Mouse (Mus musculus): ENCODE results near the gene Gm26741.
"Not testable (repeated sequence)": the region's sequence is repeated elsewhere in the genome, so short reads cannot be mapped to it uniquely, and the experiment has no call there.

The Gm26741 gene

DNA sequence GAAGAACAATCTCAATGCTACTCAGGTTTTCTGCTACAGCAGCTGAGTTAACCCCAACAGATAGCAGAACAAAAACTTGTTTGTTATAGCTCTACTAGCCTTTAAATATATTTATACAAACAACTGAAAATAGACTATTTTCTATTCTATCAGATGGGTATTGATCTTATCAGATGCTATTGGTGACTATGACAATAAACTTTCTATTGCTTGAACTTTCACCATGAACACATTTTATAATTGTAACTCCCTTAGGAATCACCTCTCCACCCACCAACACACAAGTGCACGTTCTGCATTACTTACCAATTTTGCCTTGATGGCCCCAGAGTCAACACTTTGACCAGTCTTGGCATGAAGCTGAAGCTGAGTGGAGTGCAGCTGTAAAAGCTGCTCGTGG lies at the start of gene Gm26741:
TSS of gene Gm26741 (plus strand) at position 301 of the 400 bp plus-strand sequence.
- no peak for DNase-seq (ENCODE audit: low spot score in 2 of 2)

- no peak for DNase-seq (ENCODE audit: low spot score in 2 of 2)
Measured at GRCm38 (mm10) chr10:52309196-52309595, 49.4 kb upstream of the Gm26741 start.

DNA sequence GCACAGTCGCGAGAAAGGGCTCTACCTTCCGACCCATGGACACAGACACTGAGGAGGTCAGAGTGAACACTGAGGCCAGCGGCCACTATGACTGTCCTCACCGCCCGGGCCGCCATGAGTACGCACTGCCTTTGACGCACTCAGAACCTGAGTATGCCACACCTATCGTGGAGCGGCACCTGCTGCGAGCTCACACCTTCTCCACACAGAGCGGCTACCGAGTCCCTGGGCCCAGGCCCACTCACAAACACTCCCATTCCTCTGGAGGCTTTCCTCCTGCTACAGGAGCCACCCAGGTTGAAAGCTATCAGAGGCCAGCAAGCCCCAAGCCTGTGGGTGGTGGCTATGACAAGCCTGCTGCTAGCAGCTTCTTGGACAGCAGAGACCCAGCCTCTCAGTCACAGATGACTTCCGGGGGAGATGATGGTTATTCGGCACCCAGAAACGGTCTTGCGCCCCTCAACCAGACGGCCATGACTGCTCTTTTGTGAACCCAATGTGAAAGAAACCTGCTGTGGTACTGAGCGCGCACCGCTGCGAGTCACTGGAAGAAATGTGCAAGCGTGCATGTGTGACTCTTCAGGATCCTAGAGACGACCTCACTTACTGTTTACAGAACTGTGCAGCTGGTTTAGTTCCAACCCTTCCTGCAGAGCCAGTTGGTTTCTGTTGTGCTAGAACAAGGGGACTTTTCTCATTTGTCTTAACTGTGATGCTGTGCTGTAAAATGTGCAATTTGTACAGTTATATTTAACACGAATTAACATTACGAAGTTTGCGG lies 38.9 kb upstream of the Gm26741 start:
- no peak for DNase-seq (ENCODE audit: low spot score in 2 of 2)

- DNase-seq (ENCODE audit: low spot score in 2 of 2): no peak
Measured at GRCm38 (mm10) chr10:52321918-52322317, 36.6 kb upstream of the Gm26741 start.

DNA sequence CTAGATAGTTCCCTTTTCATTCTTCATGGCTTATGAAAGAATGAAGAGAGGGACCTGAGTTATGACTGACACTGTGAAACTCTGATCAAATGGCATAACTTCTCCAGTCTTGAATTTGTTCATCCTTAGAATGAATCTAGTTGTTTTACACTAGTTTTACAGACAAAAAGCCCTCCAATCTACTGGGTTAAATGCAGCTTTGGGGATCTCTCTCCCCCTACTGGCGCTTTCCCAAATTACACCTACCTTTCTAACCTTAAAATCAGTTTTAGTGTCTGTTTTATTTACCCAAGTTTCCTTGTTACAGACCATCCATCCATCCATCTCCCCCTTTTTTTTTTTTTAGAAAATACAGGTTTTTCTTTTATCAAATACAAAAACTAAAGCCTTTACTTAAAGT lies 27.6 kb upstream of the Gm26741 start:
- DNase-seq (ENCODE audit: low spot score in 2 of 2): peak in 1 of 2 experiments; percentile 53

GRCm38 (mm10) chr10:52343324-52343723 lies 15.2 kb upstream of the Gm26741 start:
- DNase-seq (ENCODE audit: low spot score in 2 of 2): not testable (repeated sequence)

- DNase-seq (ENCODE audit: low spot score in 2 of 2): no peak
Measured at GRCm38 (mm10) chr10:52353184-52353583, 5.4 kb upstream of the Gm26741 start.

DNA sequence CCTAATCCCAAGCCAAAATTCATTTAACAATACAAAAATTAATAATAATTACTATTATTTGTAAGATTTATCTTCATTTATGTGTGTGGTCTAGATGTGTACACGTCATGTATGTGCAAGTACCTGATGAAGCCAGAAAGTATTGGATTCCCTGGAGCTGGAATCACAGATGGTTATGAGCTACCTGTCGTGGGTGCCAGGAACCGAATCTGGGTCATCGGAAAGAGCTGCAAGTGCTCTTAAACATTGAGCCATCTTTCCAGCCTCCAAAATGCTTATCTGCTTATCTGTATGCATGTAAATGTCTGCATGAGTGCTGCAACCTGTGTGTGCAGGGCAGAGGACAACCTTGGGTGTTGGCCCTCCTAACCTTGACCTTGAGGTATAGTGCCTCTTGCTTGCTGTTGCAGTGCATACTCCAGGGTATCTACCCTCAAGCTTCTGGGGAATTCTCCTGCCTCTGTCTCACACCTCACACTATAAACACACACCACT lies 1.7 kb downstream of the Gm26741 start:
- DNase-seq (ENCODE audit: low spot score in 2 of 2): no peak

DNA sequence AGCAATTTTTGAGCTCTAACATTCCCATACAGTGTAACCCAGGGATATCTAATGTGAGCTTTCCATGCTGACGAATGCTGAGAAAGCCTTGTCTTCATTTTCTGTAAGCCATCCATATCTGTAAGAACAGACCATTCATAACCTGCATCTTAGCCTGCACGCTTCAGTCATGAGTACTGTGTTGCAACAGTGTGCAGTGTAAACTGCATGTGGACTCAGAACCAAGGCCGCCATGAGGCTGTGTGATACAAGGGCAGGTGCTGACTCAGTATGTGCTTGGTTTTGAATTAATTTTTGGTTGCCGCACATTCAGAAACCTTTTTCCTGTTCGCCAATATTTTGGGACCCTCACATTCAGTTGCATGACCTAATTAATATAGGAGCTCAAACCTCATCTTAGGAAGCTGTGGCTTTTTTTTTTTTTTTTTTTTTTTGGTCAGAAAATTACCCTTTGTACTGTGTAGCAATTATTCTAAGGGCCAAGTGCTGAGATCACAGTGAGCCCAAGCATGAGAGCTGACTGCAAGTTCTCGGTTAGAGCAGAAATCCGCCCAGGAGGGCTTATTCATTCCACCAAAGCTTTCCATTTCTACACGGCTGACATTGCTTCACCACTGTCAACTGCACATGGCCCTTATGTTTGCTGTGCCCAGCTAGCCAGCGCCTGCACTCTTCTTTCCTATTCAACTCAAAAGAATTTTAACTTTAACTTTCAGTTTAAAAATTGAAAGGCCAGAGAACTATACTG lies 2.5 kb downstream of the Gm26741 start:
- no peak for DNase-seq (ENCODE audit: low spot score in 2 of 2)

GRCm38 (mm10) chr10:52368376-52368775 lies 9.8 kb downstream of the Gm26741 start:
- peak in 1 of 2 experiments; percentile 29 for DNase-seq (ENCODE audit: low spot score in 2 of 2)

GRCm38 (mm10) chr10:52373834-52374233 lies 15.3 kb downstream of the Gm26741 start:
- no peak for DNase-seq (ENCODE audit: low spot score in 2 of 2)

DNA sequence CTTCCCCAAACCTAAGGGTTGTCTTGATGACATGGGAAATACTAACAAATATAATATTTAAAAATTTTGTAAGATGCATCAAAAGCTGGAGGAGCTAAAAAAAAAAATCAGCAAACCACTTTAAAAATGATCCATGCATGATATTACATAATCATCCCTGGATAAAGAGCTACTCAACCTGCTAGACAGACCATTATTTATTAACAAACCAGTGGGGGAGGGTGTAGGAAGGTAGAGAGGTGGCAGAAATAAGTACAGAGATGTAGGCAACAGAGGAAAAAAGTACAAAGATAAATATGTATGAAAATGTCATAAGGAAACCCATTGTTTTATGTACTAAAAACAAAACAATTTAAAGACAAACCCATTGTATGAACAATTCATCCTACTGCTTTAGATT lies 16.1 kb downstream of the Gm26741 start:
- DNase-seq (ENCODE audit: low spot score in 2 of 2): no peak

DNA sequence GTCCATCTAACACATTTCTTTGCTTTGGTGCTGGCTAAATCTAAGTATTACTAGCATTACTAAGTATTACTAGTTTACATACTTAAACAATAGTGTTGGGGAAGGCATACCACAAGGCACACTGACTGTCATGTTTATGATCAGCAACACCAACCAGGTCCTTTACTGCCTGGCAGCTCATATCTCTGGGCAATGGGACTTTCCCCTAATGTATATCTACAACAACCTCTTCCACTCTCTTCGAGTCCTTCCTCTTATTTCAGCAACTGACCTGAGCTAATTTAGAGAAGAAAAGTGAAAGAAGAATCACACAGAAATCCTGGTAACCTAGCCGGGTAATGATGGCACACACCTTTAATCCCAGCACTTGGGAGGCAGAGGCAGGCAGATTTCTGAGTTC lies 17.9 kb downstream of the Gm26741 start:
- DNase-seq (ENCODE audit: low spot score in 2 of 2): no peak

GRCm38 (mm10) chr10:52377813-52378212 lies 19.2 kb downstream of the Gm26741 start:
- no peak for DNase-seq (ENCODE audit: low spot score in 2 of 2)

GRCm38 (mm10) chr10:52381321-52381801 lies 22.8 kb downstream of the Gm26741 start:
- DNase-seq (ENCODE audit: low spot score in 2 of 2): peak in 1 of 2 experiments; percentile 40

DNA sequence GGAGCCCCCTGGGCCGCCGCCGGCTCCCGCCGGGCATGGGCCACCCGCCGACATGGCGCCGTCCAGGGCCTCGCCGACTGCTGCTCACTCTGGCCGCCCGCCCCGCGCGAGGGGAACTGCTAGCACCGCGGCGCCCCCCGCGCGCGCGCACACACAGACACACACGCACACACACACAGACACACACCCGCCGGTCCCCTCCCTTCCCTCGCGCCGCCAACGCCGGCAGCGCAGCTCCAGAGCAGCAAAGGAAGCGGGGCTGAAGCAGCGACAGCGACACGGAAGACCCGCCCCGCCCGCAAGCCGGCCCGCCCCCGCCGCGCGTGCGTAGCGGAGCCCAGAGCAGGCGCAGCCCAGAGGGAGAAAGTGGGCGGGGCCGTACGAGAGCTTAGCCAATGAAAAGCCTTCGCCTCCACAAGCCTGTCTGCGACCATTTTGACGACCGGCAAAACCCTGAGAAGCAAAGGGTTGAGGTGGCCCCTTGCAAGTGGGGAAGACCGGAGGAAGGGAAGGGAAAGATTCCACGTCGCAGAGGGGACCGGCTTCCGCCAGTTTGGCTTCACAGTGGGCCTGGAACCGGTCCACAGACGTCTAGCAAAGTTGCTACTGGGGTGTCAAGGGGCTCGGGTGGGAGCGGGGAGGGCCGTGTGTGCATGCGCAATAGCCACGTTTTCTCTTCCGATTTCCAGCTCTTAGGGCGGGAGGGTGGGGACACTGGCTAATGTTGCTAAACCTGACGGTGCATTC lies 23.5 kb downstream of the Gm26741 start, which contains the start of gene Gopc:
TSS of gene Gopc (minus strand) at position 280 of the 747 bp plus-strand sequence.
- peak; percentile 94 to 97 for DNase-seq (ENCODE audit: low spot score in 2 of 2)

- DNase-seq (ENCODE audit: low spot score in 2 of 2): no peak
Measured at GRCm38 (mm10) chr10:52383022-52383421, 24.5 kb downstream of the Gm26741 start.

- DNase-seq (ENCODE audit: low spot score in 2 of 2): no peak
Measured at GRCm38 (mm10) chr10:52383522-52383921, 25.0 kb downstream of the Gm26741 start.

GRCm38 (mm10) chr10:52384823-52385610 lies 26.4 kb downstream of the Gm26741 start:
- peak in 1 of 2 experiments; percentile 56 for DNase-seq (ENCODE audit: low spot score in 2 of 2)

GRCm38 (mm10) chr10:52387192-52387591 lies 28.6 kb downstream of the Gm26741 start:
- DNase-seq (ENCODE audit: low spot score in 2 of 2): no peak

DNA sequence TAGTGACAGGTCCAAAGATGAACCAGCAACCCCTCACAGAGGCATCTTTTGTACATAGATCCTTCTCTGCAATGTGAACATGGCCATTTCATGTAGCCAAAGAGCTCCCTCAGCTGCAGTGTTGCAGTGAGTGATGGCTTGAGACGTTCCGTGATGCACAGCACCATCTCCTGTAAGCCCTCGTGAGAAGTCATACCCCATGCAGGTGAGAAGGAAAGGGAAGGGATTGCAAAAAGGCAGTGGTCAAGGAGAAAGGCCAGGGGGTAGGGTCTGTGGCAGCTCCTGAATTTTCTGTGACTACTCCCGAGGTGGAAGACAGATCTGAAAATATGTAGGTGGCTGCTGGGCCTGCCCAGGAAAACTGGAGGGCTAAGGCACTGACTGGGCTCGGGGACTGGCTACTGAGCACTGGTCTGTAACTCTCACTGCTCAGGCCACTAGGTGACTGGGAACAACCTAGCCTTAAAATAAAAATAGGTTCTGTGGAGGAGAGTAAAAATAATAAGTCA lies 30.4 kb downstream of the Gm26741 start, which contains the start of gene Nepn:
TSS of gene Nepn (plus strand) at position 51 of the 509 bp plus-strand sequence.
- DNase-seq (ENCODE audit: low spot score in 2 of 2): no peak
